Mouse (Mus musculus) kidney, postnatal 25 days (tissue): ENCODE data around the gene Inka2.
A peak's percentile ranks its signal among the peaks of the same experiment; 100 is the strongest.

Source experiments
- DNase-seq, 2 experiments: peaks; one replicate each; pipeline ENCODE4 v3.0.0; 2021; ENCODE audit warnings: mixed read lengths in 2 of 2

Gene Inka2

GRCm38 (mm10) chr3:105732360-105732759 is 28.0 kb downstream of the Inka2 start:
- no peak for DNase-seq

- DNase-seq = peak in 1 of 2 experiments; percentile 41
These were observed 29.1 kb downstream of the Inka2 start for GRCm38 (mm10) chr3:105733538-105733937.

- DNase-seq = no peak
These were observed 30.9 kb downstream of the Inka2 start for GRCm38 (mm10) chr3:105735285-105735684.

- no peak for DNase-seq
These were observed 31.7 kb downstream of the Inka2 start for GRCm38 (mm10) chr3:105736148-105736547.

GRCm38 (mm10) chr3:105737070-105737469 is 32.7 kb downstream of the Inka2 start:
- no peak for DNase-seq

- DNase-seq = no peak
These were observed 33.3 kb downstream of the Inka2 start for GRCm38 (mm10) chr3:105737666-105738065.

- DNase-seq = no peak
These were observed 42.1 kb downstream of the Inka2 start for GRCm38 (mm10) chr3:105746542-105746941.

GRCm38 (mm10) chr3:105750810-105751209 is 46.4 kb downstream of the Inka2 start:
- no peak for DNase-seq

- DNase-seq = no peak
These were observed 49.8 kb downstream of the Inka2 start for GRCm38 (mm10) chr3:105754184-105754583.

GRCm38 (mm10) chr3:105755123-105755522 is 50.7 kb downstream of the Inka2 start:
- DNase-seq = no peak

GRCm38 (mm10) chr3:105756505-105756904 is 52.1 kb downstream of the Inka2 start:
- DNase-seq = no peak

GRCm38 (mm10) chr3:105757323-105758083 is 53.1 kb downstream of the Inka2 start:
- DNase-seq = no peak

- DNase-seq = no peak
These were observed 53.7 kb downstream of the Inka2 start for GRCm38 (mm10) chr3:105758098-105758497.

GRCm38 (mm10) chr3:105758658-105759057 is 54.3 kb downstream of the Inka2 start:
- DNase-seq = no peak

- DNase-seq = no peak
These were observed 55.7 kb downstream of the Inka2 start for GRCm38 (mm10) chr3:105760063-105760462.

- no peak for DNase-seq
These were observed 58.9 kb downstream of the Inka2 start for GRCm38 (mm10) chr3:105763132-105763851.

- no peak for DNase-seq
These were observed 64.1 kb downstream of the Inka2 start for GRCm38 (mm10) chr3:105768529-105768928.

- no peak for DNase-seq
These were observed 65.0 kb downstream of the Inka2 start for GRCm38 (mm10) chr3:105769380-105769779.
